Mouse (Mus musculus) intestine, embryonic 15.5 days (tissue): ENCODE measurements around the gene Nkain1. TPM values are rescaled to one million over a fixed set of nuclear protein-coding genes. Genes with fewer than 3 reads are reported as not detected.

Source experiments
- ATAC-seq: fragments of 200-750 bp; cut with Nextera tagmentation; 2 replicates; pipeline ENCODE4 v1.8.0; 2017; ENCODE audit warnings: moderate TSS enrichment, moderate library complexity
- H3K27ac ChIP-seq: fragments of 300-500 bp; sonication (generic); 2 replicates; pipeline ENCODE4 v1.5.1; 2015; ENCODE audit warnings: mild to moderate bottlenecking, inconsistent platforms
- H3K27me3 ChIP-seq: fragments of 300-500 bp; sonication (generic); replicated peaks from 2 replicates; pipeline ENCODE4 v1.6.1; 2015; ENCODE audit warnings: inconsistent platforms
- H3K36me3 ChIP-seq: fragments of 300-500 bp; sonication (generic); 2 replicates; pipeline ENCODE4 v1.6.1; 2015; ENCODE audit warnings: inconsistent platforms
- H3K4me1 ChIP-seq: fragments of 300-500 bp; sonication (generic); replicated peaks from 2 replicates; pipeline ENCODE4 v1.6.1; 2015; ENCODE audit warnings: inconsistent platforms
- H3K4me2 ChIP-seq: fragments of 300-500 bp; sonication (generic); replicated peaks from 2 replicates; pipeline ENCODE4 v1.6.1; 2015; ENCODE audit warnings: mild to moderate bottlenecking, inconsistent platforms
- H3K4me3 ChIP-seq: fragments of 300-500 bp; sonication (generic); replicated peaks from 2 replicates; pipeline ENCODE4 v1.5.1; 2015; ENCODE audit warnings: inconsistent platforms
- H3K9ac ChIP-seq: fragments of 300-500 bp; sonication (generic); 2 replicates; pipeline ENCODE4 v1.6.1; 2015; ENCODE audit warnings: inconsistent platforms
- H3K9me3 ChIP-seq: fragments of 300-500 bp; sonication (generic); 2 replicates; pipeline ENCODE4 v1.6.1; 2016; ENCODE audit warnings: inconsistent platforms
- WGBS: fragments of 180-500 bp; shearing (Covaris S2); methylation state at CpG from one replicate; pipeline ENCODE4 v1.1.7; 2015; 5-methylcytosine and 5-hydroxymethylcytosine counted together
- polyA plus RNA-seq: library from polyadenylated mRNA; unstranded; fragments of >200 nt; fragmentation: Nextera tagmentation; extraction: Ambion mirVana; gene quantifications from 2 replicates; pipeline ENCODE4 v1.2.1, GENCODE M21; 2015

The Nkain1 gene
- polyA plus RNA-seq, 1 experiment from 2014 or later: 1.2 TPM

GRCm38 (mm10) chr4:130563820-130564219, 10.2 kb downstream of the Nkain1 start:
- H3K4me1 ChIP-seq: peaks cover 24% of the 10 kb centered on the region
- H3K36me3 ChIP-seq: no peaks in the 10 kb centered on the region
- H3K9me3 ChIP-seq: no peaks in the 10 kb centered on the region
- no peak overlapping the region for H3K4me3 ChIP-seq
- H3K27me3 ChIP-seq: no peaks in the 10 kb centered on the region
- no peak for ATAC-seq
- H3K27ac ChIP-seq: no peak overlapping the region
- H3K9ac ChIP-seq: no peak overlapping the region
- WGBS: 51% methylated on average over 8 of the region's 8 CpGs
- no peak overlapping the region for H3K4me2 ChIP-seq

DNA sequence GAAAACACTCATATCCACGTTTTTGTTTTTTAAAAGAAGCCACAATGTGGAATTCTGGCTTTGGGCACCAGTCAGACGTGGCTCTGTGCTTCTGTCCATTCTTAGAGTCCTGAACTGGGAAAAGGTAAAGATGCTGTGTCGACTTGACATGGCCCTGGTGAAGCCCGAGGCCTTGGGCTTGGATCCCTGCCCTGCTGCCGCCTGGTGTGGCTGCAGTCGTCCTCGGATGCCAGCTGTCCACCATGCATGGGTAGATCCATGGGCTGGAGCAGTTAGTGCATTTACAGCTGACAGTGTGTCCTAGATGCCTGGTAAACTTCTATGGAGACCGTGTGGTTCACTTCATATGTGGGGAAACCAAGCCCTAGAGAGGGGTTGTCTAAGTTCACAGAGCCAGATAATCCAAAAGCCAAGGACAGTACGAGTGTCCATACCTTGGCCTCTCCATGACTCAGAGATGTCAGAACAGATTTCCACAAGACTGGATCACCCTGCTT, 10.7 kb downstream of the Nkain1 start:
- H3K27ac ChIP-seq: no peak overlapping the region
- H3K36me3 ChIP-seq: no peaks in the 10 kb centered on the region
- 83% methylated on average over 9 of the region's 9 CpGs for WGBS
- no peaks in the 10 kb centered on the region for H3K27me3 ChIP-seq
- no peak overlapping the region for H3K9ac ChIP-seq
- H3K4me3 ChIP-seq: no peak overlapping the region
- peaks cover 22% of the 10 kb centered on the region for H3K4me1 ChIP-seq
- no peak overlapping the region for H3K4me2 ChIP-seq
- no peak for ATAC-seq
- no peaks in the 10 kb centered on the region for H3K9me3 ChIP-seq

- 37% methylated on average over 11 of the region's 11 CpGs for WGBS
- H3K4me3 ChIP-seq: no peak overlapping the region
- H3K4me2 ChIP-seq: peak overlapping the region; percentile 34
- H3K9ac ChIP-seq: no peak overlapping the region
- peak; percentile 85 for ATAC-seq
- H3K27ac ChIP-seq: peak overlapping the region; percentile 75
- peaks cover 22% of the 10 kb centered on the region for H3K4me1 ChIP-seq
- H3K36me3 ChIP-seq: no peaks in the 10 kb centered on the region
- H3K27me3 ChIP-seq: no peaks in the 10 kb centered on the region
- no peaks in the 10 kb centered on the region for H3K9me3 ChIP-seq
Observed at GRCm38 (mm10) chr4:130560576-130561310, 13.2 kb downstream of the Nkain1 start.

DNA sequence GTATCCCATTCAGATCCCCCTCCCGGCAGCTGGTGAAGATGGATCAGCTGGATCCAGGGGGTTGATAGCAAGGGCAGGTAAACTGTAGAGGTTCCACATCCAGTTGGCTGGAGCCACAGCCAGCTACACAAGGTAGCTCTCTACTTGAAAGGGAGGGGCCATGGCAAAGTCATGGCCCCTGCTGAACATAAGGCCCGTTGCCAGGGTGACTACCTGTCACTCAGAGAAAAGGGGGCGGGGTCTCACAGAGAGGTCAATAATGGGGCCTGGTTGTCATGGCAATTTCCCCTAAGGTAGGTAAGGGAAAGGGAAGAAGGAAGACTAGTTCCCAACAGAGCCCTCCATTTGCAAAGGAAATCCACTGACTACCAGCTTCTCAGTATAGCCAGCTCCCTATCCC, 14.8 kb downstream of the Nkain1 start:
- no peaks in the 10 kb centered on the region for H3K27me3 ChIP-seq
- no peak overlapping the region for H3K9ac ChIP-seq
- H3K4me2 ChIP-seq: no peak overlapping the region
- H3K4me1 ChIP-seq: peaks cover 22% of the 10 kb centered on the region
- no peaks in the 10 kb centered on the region for H3K9me3 ChIP-seq
- peak; percentile 19; the same call in 1 of the 2 replicates for ATAC-seq
- H3K4me3 ChIP-seq: no peak overlapping the region
- 82% methylated on average over 3 of the region's 3 CpGs for WGBS
- no peaks in the 10 kb centered on the region for H3K36me3 ChIP-seq
- H3K27ac ChIP-seq: no peak overlapping the region

DNA sequence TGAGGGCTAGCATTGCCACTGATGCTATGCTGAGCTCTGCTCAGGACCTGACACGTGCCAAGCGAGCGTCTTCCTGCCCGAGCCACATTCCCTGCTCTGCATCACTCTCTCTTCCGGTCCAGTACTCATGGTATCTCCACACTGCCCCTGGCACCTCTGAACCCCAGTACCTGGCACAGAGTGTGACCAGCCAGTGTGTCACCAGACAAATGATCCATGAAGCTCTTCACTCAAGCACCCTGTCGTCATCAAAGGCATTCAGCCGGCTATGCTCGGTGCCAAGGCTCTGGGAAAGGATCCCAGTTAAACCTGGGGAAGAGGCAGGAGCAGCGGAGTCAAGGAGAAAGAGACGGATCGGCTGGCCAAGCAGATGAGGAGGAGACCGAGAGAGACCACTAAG, 16.1 kb downstream of the Nkain1 start:
- no peak overlapping the region for H3K4me2 ChIP-seq
- H3K9ac ChIP-seq: no peak overlapping the region
- H3K36me3 ChIP-seq: no peaks in the 10 kb centered on the region
- peaks cover 26% of the 10 kb centered on the region for H3K4me1 ChIP-seq
- ATAC-seq: no peak
- WGBS: 83% methylated on average over 12 of the region's 12 CpGs
- no peak overlapping the region for H3K27ac ChIP-seq
- no peak overlapping the region for H3K4me3 ChIP-seq
- no peaks in the 10 kb centered on the region for H3K27me3 ChIP-seq
- H3K9me3 ChIP-seq: no peaks in the 10 kb centered on the region

GRCm38 (mm10) chr4:130556992-130557391, 17.0 kb downstream of the Nkain1 start:
- H3K4me2 ChIP-seq: no peak overlapping the region
- no peak overlapping the region for H3K27ac ChIP-seq
- no peaks in the 10 kb centered on the region for H3K36me3 ChIP-seq
- peaks cover 32% of the 10 kb centered on the region for H3K4me1 ChIP-seq
- no peaks in the 10 kb centered on the region for H3K9me3 ChIP-seq
- no peak overlapping the region for H3K4me3 ChIP-seq
- WGBS: 73% methylated on average over 1 of the region's 1 CpGs
- no peak overlapping the region for H3K9ac ChIP-seq
- ATAC-seq: no peak
- no peaks in the 10 kb centered on the region for H3K27me3 ChIP-seq

DNA sequence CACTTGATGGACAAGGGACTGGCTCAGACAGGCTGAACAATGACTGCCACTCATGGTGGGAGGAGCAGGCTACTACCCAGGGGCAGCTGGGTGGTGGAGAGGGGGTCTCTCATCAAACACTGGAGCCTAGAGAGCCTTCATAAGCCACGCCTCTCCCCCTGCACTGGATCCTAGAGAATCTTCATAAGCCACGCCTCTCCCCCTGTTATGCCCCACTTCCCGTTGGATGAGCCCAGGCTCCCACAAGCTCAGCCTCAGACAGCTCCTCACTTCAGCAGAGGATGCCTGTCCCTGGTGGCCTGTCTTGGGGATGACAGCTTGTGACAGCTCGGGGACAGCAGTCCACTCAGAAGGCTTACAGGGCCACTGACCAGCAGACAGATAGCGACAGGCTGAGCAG, 17.7 kb downstream of the Nkain1 start:
- Histone ChIP-seq H3K27ac (no peak overlapping the region), H3K4me3 (no peak overlapping the region), H3K36me3 (no peaks in the 10 kb centered on the region), H3K4me2 (no peak overlapping the region), H3K9me3 (no peaks in the 10 kb centered on the region), H3K27me3 (no peaks in the 10 kb centered on the region), H3K4me1 (peaks cover 26% of the 10 kb centered on the region), H3K9ac (no peak overlapping the region)
- 46% methylated on average over 5 of the region's 5 CpGs for WGBS
- ATAC-seq: no peak

GRCm38 (mm10) chr4:130553121-130553448, 20.9 kb downstream of the Nkain1 start:
- no peaks in the 10 kb centered on the region for H3K27me3 ChIP-seq
- H3K4me2 ChIP-seq: no peak overlapping the region
- no peaks in the 10 kb centered on the region for H3K36me3 ChIP-seq
- H3K9me3 ChIP-seq: no peaks in the 10 kb centered on the region
- no peak overlapping the region for H3K4me3 ChIP-seq
- H3K27ac ChIP-seq: no peak overlapping the region
- H3K9ac ChIP-seq: no peak overlapping the region
- 23% methylated on average over 6 of the region's 6 CpGs for WGBS
- H3K4me1 ChIP-seq: peaks cover 14% of the 10 kb centered on the region
- 0 out of 2 replicates have a peak, but pooled peaks have one; percentile 25 for ATAC-seq

DNA sequence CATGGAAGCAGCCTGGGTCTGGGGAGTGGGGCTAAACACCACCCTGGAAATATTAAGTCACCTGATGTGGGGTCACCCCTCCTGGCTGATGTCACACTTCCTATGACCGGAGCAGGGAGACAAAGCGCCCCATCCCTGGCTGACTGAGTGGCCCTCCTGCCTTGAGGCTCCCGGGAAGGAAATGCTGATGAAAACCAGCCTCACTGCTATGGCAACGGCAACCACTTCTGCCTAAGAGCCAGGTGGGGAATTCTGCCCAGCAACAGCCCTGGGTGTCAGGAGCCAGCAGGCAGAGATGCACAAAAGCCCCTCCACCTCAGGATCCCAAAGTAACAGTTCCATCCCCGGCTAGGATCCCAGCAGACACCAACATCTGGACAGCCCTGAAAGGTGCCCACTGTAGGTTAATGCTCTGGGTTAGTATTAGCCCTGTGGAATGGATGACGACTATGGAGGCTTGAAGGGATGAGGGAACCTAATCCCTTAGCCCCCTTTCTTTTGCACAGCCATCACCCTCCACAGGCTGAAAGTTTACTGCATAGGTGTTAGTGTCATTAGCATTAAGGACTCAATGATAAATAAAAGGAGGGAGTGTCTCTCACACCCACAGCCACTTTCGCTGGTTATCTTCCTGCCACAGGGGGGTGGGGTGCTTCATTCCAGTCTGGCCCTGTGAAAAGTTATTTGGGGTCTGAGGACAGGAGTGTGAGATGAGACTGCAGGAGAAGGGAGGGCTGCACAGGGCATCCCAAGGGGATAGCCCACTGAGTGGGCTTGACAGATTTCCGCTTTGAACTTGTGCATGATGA, 21.5 kb downstream of the Nkain1 start:
- no peaks in the 10 kb centered on the region for H3K27me3 ChIP-seq
- H3K4me2 ChIP-seq: no peak overlapping the region
- H3K27ac ChIP-seq: no peak overlapping the region
- WGBS: 39% methylated on average over 8 of the region's 8 CpGs
- H3K4me1 ChIP-seq: peaks cover 14% of the 10 kb centered on the region
- peak; percentile 34; the same call in 1 of the 2 replicates for ATAC-seq
- H3K9me3 ChIP-seq: no peaks in the 10 kb centered on the region
- H3K4me3 ChIP-seq: no peak overlapping the region
- no peaks in the 10 kb centered on the region for H3K36me3 ChIP-seq
- no peak overlapping the region for H3K9ac ChIP-seq

GRCm38 (mm10) chr4:130550511-130550910, 23.5 kb downstream of the Nkain1 start:
- ATAC-seq: no peak
- Histone ChIP-seq H3K4me3 (no peak overlapping the region), H3K36me3 (no peaks in the 10 kb centered on the region), H3K4me2 (no peak overlapping the region), H3K27me3 (no peaks in the 10 kb centered on the region), H3K4me1 (peaks cover 17% of the 10 kb centered on the region), H3K9ac (no peak overlapping the region), H3K9me3 (no peaks in the 10 kb centered on the region), H3K27ac (no peak overlapping the region)
- WGBS: 87% methylated on average over 9 of the region's 9 CpGs

GRCm38 (mm10) chr4:130549189-130549588, 24.8 kb downstream of the Nkain1 start:
- ATAC-seq: no peak
- H3K27ac ChIP-seq: no peak overlapping the region
- H3K36me3 ChIP-seq: no peaks in the 10 kb centered on the region
- no peak overlapping the region for H3K4me3 ChIP-seq
- no peaks in the 10 kb centered on the region for H3K9me3 ChIP-seq
- H3K4me1 ChIP-seq: peaks cover 17% of the 10 kb centered on the region
- no peak overlapping the region for H3K9ac ChIP-seq
- no peak overlapping the region for H3K4me2 ChIP-seq
- no peaks in the 10 kb centered on the region for H3K27me3 ChIP-seq
- WGBS: 85% methylated on average over 8 of the region's 8 CpGs

- Histone ChIP-seq H3K27me3 (no peaks in the 10 kb centered on the region), H3K9me3 (no peaks in the 10 kb centered on the region), H3K27ac (0 out of 2 replicates have a peak overlapping the region, but pooled peaks have one; percentile 15), H3K36me3 (no peaks in the 10 kb centered on the region), H3K9ac (no peak overlapping the region), H3K4me3 (no peak overlapping the region), H3K4me2 (no peak overlapping the region), H3K4me1 (peaks cover 6% of the 10 kb centered on the region)
- WGBS: 28% methylated on average over 13 of the region's 13 CpGs
- ATAC-seq: peak; percentile 51; the same call in 1 of the 2 replicates
Observed at GRCm38 (mm10) chr4:130546798-130547562, 27.0 kb downstream of the Nkain1 start.
